Mouse (Mus musculus): ENCODE measurements around the gene U2af1l4.

- TF ChIP-seq TAL1 (conservative IDR thresholded peaks at IDR 0.05; ENCODE audit: low read depth, low read length) (no peak), CTCF (IDR thresholded peaks at IDR 0.05; ENCODE audit: low read depth, low read length) (no peak), GATA1 (IDR thresholded peaks at IDR 0.05; ENCODE audit: borderline replicate concordance, low read length) (no peak), POLR2AphosphoS5 (IDR thresholded peaks at IDR 0.05; ENCODE audit: insufficient replicate concordance, low read depth, low read length) (no peak), GATA2 (IDR thresholded peaks at IDR 0.05; ENCODE audit: borderline replicate concordance, low read depth, low read length) (no peak)
Measured at GRCm38 (mm10) chr7:30515003-30515760, 47.9 kb upstream of the U2af1l4 start.
